Mouse (Mus musculus) embryonic facial prominence, embryonic 13.5 days (tissue): ENCODE results near the gene Hoxb13. TPM values are rescaled to one million over a fixed set of nuclear protein-coding genes. Genes with fewer than 3 reads are reported as not detected.

Experiments
- ATAC-seq: fragments of 200-750 bp; cut with Nextera tagmentation; 2 replicates; pipeline ENCODE4 v1.8.0; 2017; ENCODE audit warnings: low read depth; ENCODE audit not compliant: insufficient number of reproducible peaks, insufficient read depth, low FRiP score, low TSS enrichment
- H3K27ac ChIP-seq: fragments of 300-500 bp; sonication (generic); 2 replicates; pipeline ENCODE4 v1.5.1; 2015; ENCODE audit warnings: moderate library complexity, mild to moderate bottlenecking, inconsistent platforms
- H3K27me3 ChIP-seq: fragments of 300-500 bp; sonication (generic); 2 replicates; pipeline ENCODE4 v1.6.1; 2015; ENCODE audit warnings: mild to moderate bottlenecking, inconsistent platforms
- H3K36me3 ChIP-seq: fragments of 300-500 bp; sonication (generic); 2 replicates; pipeline ENCODE4 v1.6.1; 2015; ENCODE audit warnings: mild to moderate bottlenecking, inconsistent platforms
- H3K4me1 ChIP-seq: fragments of 300-500 bp; sonication (generic); 2 replicates; pipeline ENCODE4 v1.6.1; 2015; ENCODE audit warnings: inconsistent platforms
- H3K4me2 ChIP-seq: fragments of 300-500 bp; sonication (generic); 2 replicates; pipeline ENCODE4 v1.6.1; 2015; ENCODE audit warnings: moderate library complexity, mild to moderate bottlenecking, inconsistent platforms
- H3K4me3 ChIP-seq: fragments of 300-500 bp; sonication (generic); 2 replicates; pipeline ENCODE4 v1.5.1; 2015; ENCODE audit warnings: mild to moderate bottlenecking, inconsistent platforms
- H3K9ac ChIP-seq: fragments of 300-500 bp; sonication (generic); 2 replicates; pipeline ENCODE4 v1.6.1; 2015; ENCODE audit warnings: mild to moderate bottlenecking, inconsistent platforms
- H3K9me3 ChIP-seq: fragments of 300-500 bp; sonication (generic); 2 replicates; pipeline ENCODE4 v1.6.1; 2016; ENCODE audit warnings: inconsistent platforms
- WGBS: fragments of 180-500 bp; shearing (Covaris S2); methylation state at CpG from one replicate; pipeline ENCODE4 v1.1.7; 2015; ENCODE audit warnings: mixed read lengths; 5-methylcytosine and 5-hydroxymethylcytosine counted together
- polyA plus RNA-seq: library from polyadenylated mRNA; unstranded; fragments of >200 nt; fragmentation: Nextera tagmentation; extraction: Ambion mirVana; gene quantifications from 2 replicates; pipeline ENCODE4 v1.2.1, GENCODE M21; 2015

Hoxb13 gene
- polyA plus RNA-seq, 1 experiment from 2014 or later = not detected

DNA sequence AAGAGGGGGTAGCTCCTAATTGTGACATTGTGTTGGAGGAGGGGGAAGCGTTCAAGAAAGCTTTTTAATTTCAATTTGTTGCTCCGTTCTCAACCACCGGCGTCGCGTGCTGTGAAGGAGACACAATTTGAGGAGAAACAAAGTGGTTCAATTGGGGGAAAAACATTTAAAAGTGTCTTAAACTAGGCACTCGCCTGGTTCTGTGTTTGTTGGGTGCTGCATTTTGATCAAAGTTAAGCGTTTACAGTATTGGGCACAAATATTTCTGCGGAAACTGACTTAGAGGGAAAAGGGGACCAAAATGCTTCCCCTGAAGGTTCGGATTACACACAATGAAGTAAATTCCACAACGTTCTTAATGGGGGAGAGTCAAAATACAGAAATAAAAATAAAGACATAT, 10.2 kb downstream of the Hoxb13 start:
- ATAC-seq = no peak
- no peak overlapping the region for H3K9ac ChIP-seq
- H3K27ac ChIP-seq = no peak overlapping the region
- no peaks in the 10 kb centered on the region for H3K36me3 ChIP-seq
- no peaks in the 10 kb centered on the region for H3K4me1 ChIP-seq
- WGBS = 3% methylated on average over 11 of the region's 11 CpGs
- H3K9me3 ChIP-seq = no peaks in the 10 kb centered on the region
- no peak overlapping the region for H3K4me2 ChIP-seq
- H3K27me3 ChIP-seq = peaks cover 100% of the 10 kb centered on the region
- H3K4me3 ChIP-seq = no peak overlapping the region

DNA sequence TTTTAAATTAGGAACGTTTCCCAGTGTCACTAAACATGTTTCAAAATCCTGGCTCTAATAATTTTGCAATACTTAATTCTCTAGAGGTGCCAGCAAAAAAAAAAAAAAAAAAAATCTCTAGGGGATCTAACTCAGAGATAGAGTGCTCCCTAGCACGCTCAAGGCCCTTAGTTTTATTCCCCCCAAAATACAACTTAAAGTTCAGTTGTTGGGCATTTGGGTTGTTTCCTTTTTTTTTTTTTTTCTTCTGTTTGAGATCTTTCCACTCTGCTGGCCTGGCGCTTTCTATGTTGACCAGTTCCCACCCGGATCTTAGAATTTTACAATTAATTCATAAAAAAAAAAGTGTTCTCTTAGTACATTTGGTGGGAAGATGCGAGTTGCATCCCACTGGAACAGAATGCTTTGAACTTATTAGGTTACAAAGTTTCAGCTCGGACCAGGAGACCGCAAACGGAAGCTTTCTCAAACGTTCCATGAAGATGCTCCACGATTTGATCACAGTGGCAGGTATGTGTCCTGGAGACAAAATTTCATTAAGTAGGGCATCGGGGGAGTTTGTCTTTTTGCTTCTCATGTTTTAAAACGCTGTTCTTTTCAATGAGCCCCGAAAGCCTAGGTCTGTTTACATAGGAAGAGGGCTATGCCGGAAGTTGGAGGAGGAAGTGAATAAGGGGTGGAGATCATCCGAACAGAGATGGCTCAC, 11.5 kb downstream of the Hoxb13 start:
- Histone ChIP-seq H3K4me2 (no peak overlapping the region), H3K9me3 (no peaks in the 10 kb centered on the region), H3K9ac (no peak overlapping the region), H3K27ac (no peak overlapping the region), H3K27me3 (peaks cover 100% of the 10 kb centered on the region), H3K4me1 (no peaks in the 10 kb centered on the region), H3K4me3 (no peak overlapping the region), H3K36me3 (no peaks in the 10 kb centered on the region)
- no peak for ATAC-seq
- 3% methylated on average over 15 of the region's 15 CpGs for WGBS

DNA sequence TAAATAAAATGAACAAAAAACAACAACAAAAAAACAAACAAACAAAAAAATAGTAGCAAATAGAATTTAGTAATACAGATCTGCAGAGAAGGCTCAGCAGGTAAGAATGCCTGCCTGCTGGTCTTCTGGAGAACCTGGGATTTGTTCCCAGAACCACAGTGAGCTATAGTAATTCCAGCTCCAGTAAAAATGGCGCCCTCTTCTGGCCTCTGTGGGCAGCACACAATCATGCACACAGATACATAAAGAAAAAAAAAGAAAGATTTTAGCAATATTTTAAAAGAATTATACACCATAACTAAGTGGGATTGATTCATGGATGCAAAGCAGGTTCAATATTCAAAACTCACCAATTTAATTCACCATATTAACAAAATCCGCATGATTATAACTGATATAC, 29.7 kb downstream of the Hoxb13 start:
- WGBS = 36% methylated on average over 2 of the region's 2 CpGs
- no peak overlapping the region for H3K9ac ChIP-seq
- no peak for ATAC-seq

GRCm38 (mm10) chr11:96227676-96228075, 33.6 kb downstream of the Hoxb13 start:
- Histone ChIP-seq H3K27ac (no peak overlapping the region), H3K9ac (no peak overlapping the region), H3K4me3 (no peak overlapping the region), H3K27me3 (peaks cover 47% of the 10 kb centered on the region), H3K9me3 (no peaks in the 10 kb centered on the region), H3K4me2 (no peak overlapping the region), H3K4me1 (no peaks in the 10 kb centered on the region), H3K36me3 (no peaks in the 10 kb centered on the region)
- WGBS = 77% methylated on average over 9 of the region's 9 CpGs
- ATAC-seq = no peak

More for the DNA sequence above, 29.7 kb downstream of the Hoxb13 start:
- no peaks in the 10 kb centered on the region for H3K4me1 ChIP-seq
- no peak overlapping the region for H3K27ac ChIP-seq
- no peak overlapping the region for H3K4me2 ChIP-seq
- no peak overlapping the region for H3K4me3 ChIP-seq
- no peaks in the 10 kb centered on the region for H3K36me3 ChIP-seq
- peaks cover 38% of the 10 kb centered on the region for H3K27me3 ChIP-seq
- H3K9me3 ChIP-seq = 0 out of 2 replicates have a peak, but pooled peaks cover 5% of the 10 kb centered on the region

GRCm38 (mm10) chr11:96234906-96235305, 40.8 kb downstream of the Hoxb13 start:
- WGBS = 2% methylated on average over 12 of the region's 12 CpGs
- Histone ChIP-seq H3K36me3 (no peaks in the 10 kb centered on the region), H3K27ac (no peak overlapping the region), H3K9ac (no peak overlapping the region), H3K4me3 (no peak overlapping the region), H3K4me1 (no peaks in the 10 kb centered on the region), H3K9me3 (no peaks in the 10 kb centered on the region), H3K4me2 (no peak overlapping the region), H3K27me3 (peaks cover 72% of the 10 kb centered on the region)
- no peak for ATAC-seq

- Histone ChIP-seq H3K36me3 (no peaks in the 10 kb centered on the region), H3K4me2 (no peak overlapping the region), H3K9ac (no peak overlapping the region), H3K27me3 (peaks cover 54% of the 10 kb centered on the region), H3K9me3 (no peaks in the 10 kb centered on the region), H3K27ac (no peak overlapping the region), H3K4me1 (no peaks in the 10 kb centered on the region), H3K4me3 (no peak overlapping the region)
- ATAC-seq = no peak
- 2% methylated on average over 7 of the region's 7 CpGs for WGBS
Measured at GRCm38 (mm10) chr11:96240211-96240610, 46.1 kb downstream of the Hoxb13 start.

Other genes with a start within 250 kb of the Hoxb13 start
- 52.6 and 65.4 TPM in 2 replicates for gene Igf2bp1, start 188.4 kb upstream of the Hoxb13 start, polyA plus RNA-seq
- gene Gip, start 169.8 kb upstream of the Hoxb13 start, polyA plus RNA-seq = not detected in 2 replicates
- 95.5 and 107 TPM in 2 replicates for gene Snf8, start 159.4 kb upstream of the Hoxb13 start, polyA plus RNA-seq
- gene Ube2z, start 128.9 kb upstream of the Hoxb13 start, polyA plus RNA-seq = 39.8 and 43.2 TPM in 2 replicates
- gene Atp5g1, start 118.6 kb upstream of the Hoxb13 start, polyA plus RNA-seq = 513 and 576 TPM in 2 replicates
- gene Calcoco2, start 82.4 kb upstream of the Hoxb13 start, polyA plus RNA-seq = not detected in 2 replicates
- gene Ttll6, start 60.5 kb upstream of the Hoxb13 start, polyA plus RNA-seq = 0.08 and 0.25 TPM in 2 replicates
- gene Hoxb9, start 77.1 kb downstream of the Hoxb13 start, polyA plus RNA-seq = 0.13 TPM in 1 of 2 replicates, not detected in the other
- gene Hoxb8, start 87.6 kb downstream of the Hoxb13 start, polyA plus RNA-seq = 0.37 TPM in 1 of 2 replicates, not detected in the other
- gene Hoxb7, start 92.3 kb downstream of the Hoxb13 start, polyA plus RNA-seq = 0.15 TPM in 1 of 2 replicates, not detected in the other
- gene Hoxb6, start 98.2 kb downstream of the Hoxb13 start, polyA plus RNA-seq = 4.0 TPM in 1 of 2 replicates, not detected in the other
- gene Hoxb5, start 109.0 kb downstream of the Hoxb13 start, polyA plus RNA-seq = 6.0 TPM in 1 of 2 replicates, not detected in the other
- 0.13 TPM in 1 of 2 replicates, not detected in the other for gene Hoxb4, start 124.0 kb downstream of the Hoxb13 start, polyA plus RNA-seq
- not detected in 2 replicates for gene Hoxb3, start 129.0 kb downstream of the Hoxb13 start, polyA plus RNA-seq
- gene Hoxb2, start 156.2 kb downstream of the Hoxb13 start, polyA plus RNA-seq = 0.28 and 0.52 TPM in 2 replicates
- not detected in 2 replicates for gene Hoxb1, start 171.4 kb downstream of the Hoxb13 start, polyA plus RNA-seq